Mouse (Mus musculus) brain, embryonic 14.5 days (tissue): ENCODE data around the gene Tlx3. TPM values are rescaled to one million over a fixed set of nuclear protein-coding genes. Genes with fewer than 3 reads are reported as not detected.

ENCODE experiments used
- DNase-seq: peaks from one replicate; pipeline ENCODE4 v3.0.0-alpha.2; 2011; ENCODE audit warnings: low read depth
- CTCF ChIP-seq: fragments of 200-500 bp; IDR thresholded peaks from 2 replicates; pipeline ENCODE4 v1.5.1; 2012; ENCODE audit warnings: inconsistent platforms, mild to moderate bottlenecking, moderate library complexity, borderline replicate concordance; ENCODE audit not compliant: insufficient read depth, insufficient read length; ENCODE audit errors: extremely low read depth
- POLR2A ChIP-seq: fragments of 200-500 bp; IDR thresholded peaks from 2 replicates; pipeline ENCODE4 v1.6.1; 2012; ENCODE audit warnings: mild to moderate bottlenecking, inconsistent platforms, borderline replicate concordance; ENCODE audit not compliant: poor library complexity, insufficient read depth, insufficient read length, severe bottlenecking; ENCODE audit errors: extremely low read depth
- polyA plus RNA-seq: library from polyadenylated mRNA; depleted of rRNA; stranded (reverse); fragments of >200 nt; gene quantifications from 2 replicates; pipeline ENCODE4 v1.2.3, GENCODE M21; 2012; rRNA removed

The Tlx3 gene
- polyA plus RNA-seq, 1 experiment, result 12.1 TPM

- DNase-seq, result no peak
- TF ChIP-seq CTCF (no peak), POLR2A (no peak)
Measured at GRCm38 (mm10) chr11:33157453-33158196, 45.8 kb downstream of the Tlx3 start.

GRCm38 (mm10) chr11:33156436-33157015 is 46.9 kb downstream of the Tlx3 start:
- no peak for TF ChIP-seq POLR2A
- TF ChIP-seq CTCF, result no peak
- no peak for DNase-seq

GRCm38 (mm10) chr11:33154459-33154858 is 48.9 kb downstream of the Tlx3 start:
- TF ChIP-seq CTCF (no peak), POLR2A (no peak)
- no peak for DNase-seq

- no peak for TF ChIP-seq POLR2A
- no peak for TF ChIP-seq CTCF
- DNase-seq, result no peak
Measured at GRCm38 (mm10) chr11:33152997-33153396, 50.4 kb downstream of the Tlx3 start.

- DNase-seq, result no peak
- TF ChIP-seq POLR2A (no peak), CTCF (no peak)
Measured at GRCm38 (mm10) chr11:33151780-33152145, 51.6 kb downstream of the Tlx3 start.

GRCm38 (mm10) chr11:33151128-33151779 is 52.1 kb downstream of the Tlx3 start:
- no peak for DNase-seq
- no peak for TF ChIP-seq POLR2A
- no peak for TF ChIP-seq CTCF

Other genes with a start within 250 kb of the Tlx3 start
- gene Fgf18, start 56.2 kb downstream of the Tlx3 start, polyA plus RNA-seq, result 2.6 and 3.8 TPM in 2 replicates
- 459 and 569 TPM in 2 replicates for gene Npm1, start 40.4 kb downstream of the Tlx3 start, polyA plus RNA-seq
- gene Gm12117, start 73.1 kb upstream of the Tlx3 start, polyA plus RNA-seq, result 0.30 and 0.72 TPM in 2 replicates